Mouse (Mus musculus): Measurements from ENCODE around the gene Gm5901. TPM values are rescaled to one million over a fixed set of nuclear protein-coding genes. Genes with fewer than 3 reads are reported as not detected.
"Not testable (repeated sequence)": the region's sequence is repeated elsewhere in the genome, so short reads cannot be mapped to it uniquely, and the experiment has no call there.

Gm5901 gene
- total and polyA plus RNA-seq, 2 experiments from 2014 or later: not detected

- DNase-seq (ENCODE audit: low spot score): peak; percentile 48
- not testable (repeated sequence) for H3K27ac ChIP-seq (ENCODE audit: low read depth); H3K9me3 ChIP-seq (replicated peaks; ENCODE audit: control insufficient read depth, low read length); H3K36me3 ChIP-seq (replicated peaks; ENCODE audit: control insufficient read depth, insufficient read depth, low read length); H3K4me3 ChIP-seq (ENCODE audit: low read depth, low read length); H3K4me2 ChIP-seq (ENCODE audit: low read depth, low read length); H3K4me1 ChIP-seq (ENCODE audit: control insufficient read depth, insufficient read depth); H3K27me3 ChIP-seq (ENCODE audit: control insufficient read depth, insufficient read depth, low read length); H3K9ac ChIP-seq (replicated peaks; ENCODE audit: low read depth, low read length); ATAC-seq (ENCODE audit: insufficient read depth, low read depth)
- WGBS: 46% methylated on average over 8 of the region's 8 CpGs
- peak; percentile 90 for TF ChIP-seq CTCF (IDR thresholded peaks at IDR 0.05; ENCODE audit: low read depth)
Observed at GRCm38 (mm10) chr7:105411874-105412632, 37.2 kb downstream of the Gm5901 start.

- H3K9ac ChIP-seq (replicated peaks; ENCODE audit: low read depth, low read length): no peak overlapping the region
- H3K4me2 ChIP-seq (ENCODE audit: low read depth, low read length): no peak overlapping the region
- H3K4me1 ChIP-seq (ENCODE audit: control insufficient read depth, insufficient read depth): no peaks in the 10 kb centered on the region
- H3K27me3 ChIP-seq (ENCODE audit: control insufficient read depth, insufficient read depth, low read length): no peaks in the 10 kb centered on the region
- no peak for TF ChIP-seq EP300 (IDR thresholded peaks at IDR 0.05; ENCODE audit: low read depth)
- no peak for TF ChIP-seq CTCF (IDR thresholded peaks at IDR 0.05; ENCODE audit: low read depth)
- no peak for DNase-seq (ENCODE audit: low spot score)
- 48% methylated on average over 6 of the region's 6 CpGs for WGBS
- no peak overlapping the region for H3K27ac ChIP-seq (ENCODE audit: low read depth)
- H3K4me3 ChIP-seq (ENCODE audit: low read depth, low read length): no peak overlapping the region
- H3K9me3 ChIP-seq (replicated peaks; ENCODE audit: control insufficient read depth, low read length): no peaks in the 10 kb centered on the region
- ATAC-seq (ENCODE audit: insufficient read depth, low read depth): no peak
- H3K36me3 ChIP-seq (replicated peaks; ENCODE audit: control insufficient read depth, insufficient read depth, low read length): no peaks in the 10 kb centered on the region
Observed at GRCm38 (mm10) chr7:105414385-105414784, 39.5 kb downstream of the Gm5901 start.

- H3K9me3 ChIP-seq (replicated peaks; ENCODE audit: control insufficient read depth, low read length): no peaks in the 10 kb centered on the region
- 92% methylated on average over 7 of the region's 7 CpGs for WGBS
- ATAC-seq (ENCODE audit: insufficient read depth, low read depth): no peak
- H3K36me3 ChIP-seq (replicated peaks; ENCODE audit: control insufficient read depth, insufficient read depth, low read length): no peaks in the 10 kb centered on the region
- H3K9ac ChIP-seq (replicated peaks; ENCODE audit: low read depth, low read length): no peak overlapping the region
- no peaks in the 10 kb centered on the region for H3K27me3 ChIP-seq (ENCODE audit: control insufficient read depth, insufficient read depth, low read length)
- no peak for DNase-seq (ENCODE audit: low spot score)
- no peak overlapping the region for H3K4me2 ChIP-seq (ENCODE audit: low read depth, low read length)
- no peak overlapping the region for H3K4me3 ChIP-seq (ENCODE audit: low read depth, low read length)
- no peaks in the 10 kb centered on the region for H3K4me1 ChIP-seq (ENCODE audit: control insufficient read depth, insufficient read depth)
- TF ChIP-seq EP300 (IDR thresholded peaks at IDR 0.05; ENCODE audit: low read depth): no peak
- no peak for TF ChIP-seq CTCF (IDR thresholded peaks at IDR 0.05; ENCODE audit: low read depth)
- H3K27ac ChIP-seq (ENCODE audit: low read depth): no peak overlapping the region
Observed at GRCm38 (mm10) chr7:105416529-105416928, 41.7 kb downstream of the Gm5901 start.

GRCm38 (mm10) chr7:105418106-105418505 is 43.3 kb downstream of the Gm5901 start:
- Histone ChIP-seq H3K4me3 (ENCODE audit: low read depth, low read length) (no peak overlapping the region), H3K36me3 (replicated peaks; ENCODE audit: control insufficient read depth, insufficient read depth, low read length) (no peaks in the 10 kb centered on the region), H3K27ac (ENCODE audit: low read depth) (no peak overlapping the region), H3K4me2 (ENCODE audit: low read depth, low read length) (no peak overlapping the region), H3K27me3 (ENCODE audit: control insufficient read depth, insufficient read depth, low read length) (no peaks in the 10 kb centered on the region), H3K9ac (replicated peaks; ENCODE audit: low read depth, low read length) (no peak overlapping the region), H3K4me1 (ENCODE audit: control insufficient read depth, insufficient read depth) (no peaks in the 10 kb centered on the region), H3K9me3 (replicated peaks; ENCODE audit: control insufficient read depth, low read length) (no peaks in the 10 kb centered on the region)
- TF ChIP-seq CTCF (IDR thresholded peaks at IDR 0.05; ENCODE audit: low read depth) (no peak), EP300 (IDR thresholded peaks at IDR 0.05; ENCODE audit: low read depth) (no peak)
- no peak for DNase-seq (ENCODE audit: low spot score)
- 75% methylated on average over 5 of the region's 5 CpGs for WGBS
- ATAC-seq (ENCODE audit: insufficient read depth, low read depth): no peak

- no peak overlapping the region for H3K4me3 ChIP-seq (ENCODE audit: low read depth, low read length)
- ATAC-seq (ENCODE audit: insufficient read depth, low read depth): no peak
Observed at GRCm38 (mm10) chr7:105420903-105421302, 46.1 kb downstream of the Gm5901 start.

GRCm38 (mm10) chr7:105424368-105424767 is 49.5 kb downstream of the Gm5901 start:
- TF ChIP-seq EP300 (IDR thresholded peaks at IDR 0.05; ENCODE audit: low read depth): no peak
- no peak for TF ChIP-seq CTCF (IDR thresholded peaks at IDR 0.05; ENCODE audit: low read depth)
- Histone ChIP-seq H3K4me1 (ENCODE audit: control insufficient read depth, insufficient read depth) (peaks cover 6% of the 10 kb centered on the region; the same call in 1 of the 2 replicates), H3K27ac (ENCODE audit: low read depth) (no peak overlapping the region), H3K9ac (replicated peaks; ENCODE audit: low read depth, low read length) (no peak overlapping the region), H3K27me3 (ENCODE audit: control insufficient read depth, insufficient read depth, low read length) (peaks cover 39% of the 10 kb centered on the region), H3K9me3 (replicated peaks; ENCODE audit: control insufficient read depth, low read length) (no peaks in the 10 kb centered on the region), H3K4me2 (ENCODE audit: low read depth, low read length) (no peak overlapping the region), H3K36me3 (replicated peaks; ENCODE audit: control insufficient read depth, insufficient read depth, low read length) (no peaks in the 10 kb centered on the region), H3K4me3 (ENCODE audit: low read depth, low read length) (no peak overlapping the region)
- 11% methylated on average over 5 of the region's 5 CpGs for WGBS
- DNase-seq (ENCODE audit: low spot score) (no peak), ATAC-seq (ENCODE audit: insufficient read depth, low read depth) (no peak)

More at GRCm38 (mm10) chr7:105420903-105421302, 46.1 kb downstream of the Gm5901 start:
- Histone ChIP-seq H3K36me3 (replicated peaks; ENCODE audit: control insufficient read depth, insufficient read depth, low read length) (no peaks in the 10 kb centered on the region), H3K4me2 (ENCODE audit: low read depth, low read length) (no peak overlapping the region), H3K4me1 (ENCODE audit: control insufficient read depth, insufficient read depth) (peaks cover 6% of the 10 kb centered on the region; the same call in 1 of the 2 replicates), H3K9me3 (replicated peaks; ENCODE audit: control insufficient read depth, low read length) (no peaks in the 10 kb centered on the region), H3K27me3 (ENCODE audit: control insufficient read depth, insufficient read depth, low read length) (peaks cover 22% of the 10 kb centered on the region), H3K27ac (ENCODE audit: low read depth) (no peak overlapping the region), H3K9ac (replicated peaks; ENCODE audit: low read depth, low read length) (no peak overlapping the region)
- TF ChIP-seq EP300 (IDR thresholded peaks at IDR 0.05; ENCODE audit: low read depth): no peak
- no peak for DNase-seq (ENCODE audit: low spot score)
- WGBS: 13% methylated on average over 2 of the region's 2 CpGs

Data from heart, postnatal 0 days (tissue).